Mouse (Mus musculus) neural tube, embryonic 14.5 days (tissue): Measurements from ENCODE around the gene Ren1. TPM values are rescaled to one million over a fixed set of nuclear protein-coding genes. Genes with fewer than 3 reads are reported as not detected.

Experiments
- ATAC-seq: fragments of 200-750 bp; cut with Nextera tagmentation; 2 replicates; pipeline ENCODE4 v1.8.0; 2017; ENCODE audit warnings: low read depth, mild to moderate bottlenecking, moderate TSS enrichment, moderate library complexity
- H3K27ac ChIP-seq: fragments of 300-500 bp; sonication (generic); 2 replicates; pipeline ENCODE4 v1.5.1; 2014; ENCODE audit warnings: low read depth, mild to moderate bottlenecking, control low read depth, low read length, moderate library complexity, mixed read lengths
- H3K27me3 ChIP-seq: fragments of 300-500 bp; sonication (generic); 2 replicates; pipeline ENCODE4 v1.6.1; 2014; ENCODE audit warnings: low read length; ENCODE audit not compliant: control insufficient read depth, insufficient read depth
- H3K36me3 ChIP-seq: fragments of 300-500 bp; sonication (generic); 2 replicates; pipeline ENCODE4 v1.6.1; 2014; ENCODE audit warnings: low read length, mixed read lengths; ENCODE audit not compliant: control insufficient read depth, insufficient read depth
- H3K4me1 ChIP-seq: fragments of 300-500 bp; sonication (generic); 2 replicates; pipeline ENCODE4 v1.6.1; 2014; ENCODE audit warnings: low read length; ENCODE audit not compliant: control insufficient read depth, insufficient read depth
- H3K4me2 ChIP-seq: fragments of 300-500 bp; sonication (generic); 2 replicates; pipeline ENCODE4 v1.6.1; 2014; ENCODE audit warnings: mild to moderate bottlenecking, low read depth, low read length, control low read depth
- H3K4me3 ChIP-seq: fragments of 300-500 bp; sonication (generic); 2 replicates; pipeline ENCODE4 v1.5.1; 2014; ENCODE audit warnings: low read depth, low read length, control low read depth, mixed read lengths
- H3K9ac ChIP-seq: fragments of 300-500 bp; sonication (generic); replicated peaks from 2 replicates; pipeline ENCODE4 v1.6.1; 2014; ENCODE audit warnings: low read depth, mild to moderate bottlenecking, control low read depth, low read length, mixed read lengths
- H3K9me3 ChIP-seq: fragments of 300-500 bp; sonication (generic); 2 replicates; pipeline ENCODE4 v1.6.1; 2016; ENCODE audit warnings: low read length; ENCODE audit not compliant: control insufficient read depth
- WGBS: fragments of 180-500 bp; shearing (Covaris S2); extraction: QIAGEN DNeasy Blood & Tissue Kit; methylation state at CpG from one replicate; pipeline ENCODE4 v1.1.7; 2014; 5-methylcytosine and 5-hydroxymethylcytosine counted together
- polyA plus RNA-seq: library from polyadenylated mRNA; unstranded; fragments of >200 nt; fragmentation: Nextera tagmentation; extraction: Ambion mirVana; gene quantifications from 2 replicates; pipeline ENCODE4 v1.2.1, GENCODE M21; 2014

Gene Ren1
- polyA plus RNA-seq, 1 experiment from 2014 or later: 0.83 TPM

DNA sequence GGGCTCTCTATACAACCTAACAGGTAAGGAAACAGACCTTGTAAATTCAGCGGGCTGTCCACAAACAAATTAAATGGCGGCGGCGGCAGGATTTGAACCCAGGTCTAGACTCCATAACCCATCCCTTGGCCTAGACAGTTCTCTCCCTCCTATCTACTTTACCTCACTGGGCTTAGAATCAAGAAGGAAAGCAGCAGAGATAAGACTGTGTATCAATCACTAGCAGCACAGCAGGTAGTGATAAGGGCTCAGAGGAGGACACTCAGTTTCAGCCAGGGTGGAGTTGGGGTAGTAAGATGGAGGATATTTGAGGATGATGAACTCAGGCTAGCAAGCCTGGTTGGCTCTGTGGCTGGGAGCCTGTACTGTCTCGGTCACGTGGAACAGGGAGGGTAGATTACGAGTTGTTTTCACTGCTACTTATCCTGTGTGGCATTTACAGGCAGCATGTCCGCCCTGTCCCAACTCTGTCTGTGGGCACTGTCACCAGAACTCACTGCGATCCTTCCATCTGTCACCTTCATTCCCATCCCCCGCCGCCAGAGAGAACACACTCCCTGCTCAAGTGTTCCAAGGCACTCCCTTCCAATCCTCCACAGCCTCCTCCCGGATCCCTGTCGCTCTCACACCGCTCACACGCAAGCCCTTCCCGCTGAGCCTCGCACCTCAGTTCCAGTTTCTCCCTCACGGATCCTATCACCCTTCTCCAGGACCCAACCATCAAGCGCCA lies 37.4 kb downstream of the Ren1 start:
- WGBS: 80% methylated on average over 19 of the region's 19 CpGs

GRCm38 (mm10) chr1:133394702-133395101 lies 44.4 kb downstream of the Ren1 start:
- Histone ChIP-seq H3K9me3 (no peaks in the 10 kb centered on the region), H3K4me3 (no peak overlapping the region), H3K36me3 (no peaks in the 10 kb centered on the region), H3K4me1 (peaks cover 14% of the 10 kb centered on the region), H3K4me2 (no peak overlapping the region), H3K9ac (no peak overlapping the region), H3K27me3 (no peaks in the 10 kb centered on the region), H3K27ac (no peak overlapping the region)
- no peak for ATAC-seq
- WGBS: 59% methylated on average over 4 of the region's 4 CpGs

More for the DNA sequence above, 37.4 kb downstream of the Ren1 start:
- no peak for ATAC-seq
- Histone ChIP-seq H3K4me2 (no peak overlapping the region), H3K4me3 (no peak overlapping the region), H3K9me3 (no peaks in the 10 kb centered on the region), H3K27me3 (no peaks in the 10 kb centered on the region), H3K9ac (no peak overlapping the region), H3K4me1 (no peaks in the 10 kb centered on the region), H3K27ac (no peak overlapping the region; the same call in 1 of the 2 replicates), H3K36me3 (no peaks in the 10 kb centered on the region)

DNA sequence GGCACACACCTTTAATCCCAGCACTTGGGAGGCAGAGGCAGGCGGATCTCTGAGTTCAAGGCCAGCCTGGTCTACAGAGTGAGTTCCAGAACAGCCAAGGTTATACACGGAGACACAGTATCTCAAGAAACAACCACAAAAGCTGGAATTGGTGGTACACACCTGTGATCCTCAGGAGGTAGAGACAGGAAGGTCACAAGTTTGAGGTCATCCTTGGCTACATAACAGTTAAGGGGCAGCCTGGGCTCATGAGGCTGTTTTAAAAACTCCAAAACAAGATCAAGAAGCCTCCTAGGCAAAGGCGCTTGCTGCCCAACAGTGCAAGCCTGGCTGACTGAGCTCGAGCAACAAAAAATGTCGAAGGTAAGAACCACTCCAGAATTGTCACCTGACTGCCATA lies 46.4 kb downstream of the Ren1 start:
- Histone ChIP-seq H3K9ac (no peak overlapping the region), H3K9me3 (no peaks in the 10 kb centered on the region), H3K27me3 (no peaks in the 10 kb centered on the region), H3K4me1 (peaks cover 14% of the 10 kb centered on the region), H3K4me2 (no peak overlapping the region), H3K27ac (peak overlapping the region; percentile 96; the same call in 1 of the 2 replicates), H3K4me3 (no peak overlapping the region), H3K36me3 (no peaks in the 10 kb centered on the region)
- WGBS: 87% methylated on average over 5 of the region's 5 CpGs
- ATAC-seq: no peak

DNA sequence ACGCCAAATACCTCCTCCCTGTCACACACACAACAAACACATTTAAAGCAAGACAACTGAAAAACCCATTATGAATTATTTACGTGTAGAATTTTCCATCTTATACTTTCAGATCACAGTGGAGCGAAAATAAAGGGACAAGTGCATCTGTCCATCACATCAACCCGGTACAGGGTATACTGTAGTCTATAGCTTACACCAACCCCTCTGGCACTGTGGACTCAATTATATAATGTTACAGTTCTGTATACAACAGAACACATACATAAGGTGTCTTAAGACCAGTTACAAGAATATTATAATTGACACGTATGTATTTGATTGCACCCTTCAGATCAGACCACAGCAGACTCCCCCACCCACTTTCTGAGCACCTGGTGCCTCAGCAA lies 46.8 kb downstream of the Ren1 start:
- Histone ChIP-seq H3K27me3 (no peaks in the 10 kb centered on the region), H3K9me3 (no peaks in the 10 kb centered on the region), H3K27ac (peak overlapping the region; percentile 96), H3K36me3 (no peaks in the 10 kb centered on the region), H3K9ac (peak overlapping the region; percentile 49), H3K4me1 (peaks cover 14% of the 10 kb centered on the region), H3K4me2 (peak overlapping the region; percentile 30; the same call in 1 of the 2 replicates), H3K4me3 (no peak overlapping the region)
- ATAC-seq: peak; percentile 33; the same call in 1 of the 2 replicates
- 52% methylated on average over 5 of the region's 5 CpGs for WGBS

DNA sequence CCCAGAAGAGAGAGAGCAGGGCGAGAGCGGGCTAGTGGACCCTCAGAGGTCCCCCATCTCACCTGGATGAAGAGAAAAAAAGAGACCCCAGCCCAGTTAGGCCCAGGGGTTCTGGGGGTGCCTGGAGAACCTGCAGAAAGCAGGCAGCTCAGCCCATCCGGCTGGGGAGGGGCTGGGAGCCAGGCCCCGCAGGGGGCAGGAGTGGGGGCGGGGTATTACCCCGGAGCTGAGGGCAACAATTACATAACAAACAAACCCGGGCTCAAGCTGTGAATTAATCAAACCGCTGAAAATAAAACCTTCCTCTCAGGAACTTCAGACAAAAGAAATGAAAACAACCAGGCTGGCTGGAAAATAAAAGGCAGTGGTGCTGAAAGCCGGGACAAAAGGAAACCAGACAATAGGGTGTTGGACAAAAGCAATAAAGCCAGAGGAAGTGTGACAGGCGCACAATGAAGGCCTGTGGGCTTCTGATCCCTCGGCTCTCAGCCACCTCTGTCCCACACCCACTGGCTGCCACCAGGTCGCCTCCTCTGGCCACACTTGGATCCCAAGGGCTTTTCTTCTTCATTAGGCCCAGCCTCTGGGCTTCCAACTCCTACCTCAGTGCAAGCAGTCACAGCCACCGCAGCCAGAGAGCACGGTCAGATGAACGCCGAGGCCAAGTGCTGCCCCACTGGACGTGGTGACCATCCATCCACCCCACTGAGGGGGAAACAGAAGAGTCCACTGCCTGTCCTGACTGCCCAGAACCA lies 47.4 kb downstream of the Ren1 start:
- H3K27ac ChIP-seq: peak overlapping the region; percentile 96
- H3K4me3 ChIP-seq: no peak overlapping the region
- ATAC-seq: peak; percentile 74
- no peaks in the 10 kb centered on the region for H3K36me3 ChIP-seq
- WGBS: 5% methylated on average over 17 of the region's 17 CpGs
- H3K9ac ChIP-seq: peak overlapping the region; percentile 51
- H3K4me1 ChIP-seq: peaks cover 14% of the 10 kb centered on the region
- no peaks in the 10 kb centered on the region for H3K27me3 ChIP-seq
- H3K4me2 ChIP-seq: peak overlapping the region; percentile 30; the same call in 1 of the 2 replicates
- no peaks in the 10 kb centered on the region for H3K9me3 ChIP-seq

DNA sequence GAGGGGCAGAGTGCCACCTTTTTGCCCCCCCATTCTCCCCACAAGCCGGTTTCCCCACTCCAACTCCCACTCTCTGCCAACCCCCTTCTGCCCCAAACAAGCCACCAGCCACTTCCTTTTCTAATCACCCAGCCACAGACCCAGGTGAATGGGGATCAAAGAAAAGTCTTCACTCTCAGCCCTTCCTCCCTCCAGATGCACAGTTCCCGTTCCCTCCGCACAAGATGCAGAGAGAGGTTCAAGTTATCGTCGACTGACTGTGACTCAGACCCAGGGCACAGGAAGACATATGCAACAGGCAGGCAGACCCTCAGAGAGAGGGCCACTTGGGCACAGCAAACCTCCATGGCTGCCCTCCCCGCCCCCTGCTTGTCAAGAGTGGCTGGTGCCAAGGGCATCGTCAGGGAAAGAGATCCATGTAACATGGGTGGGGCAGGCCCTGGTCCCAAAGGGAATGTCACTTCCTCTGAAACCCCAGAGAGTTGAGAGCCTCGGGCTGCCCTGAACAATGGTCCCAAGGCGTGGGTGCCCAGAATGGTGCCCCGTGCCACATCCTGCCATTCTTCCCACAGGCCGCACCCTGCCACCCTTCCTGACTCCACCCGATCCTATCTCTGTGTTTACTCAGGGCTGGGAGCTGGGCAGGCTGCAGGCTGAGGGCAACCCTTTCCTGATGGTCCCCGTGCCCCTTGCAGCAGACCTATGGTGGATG lies 49.9 kb downstream of the Ren1 start:
- no peaks in the 10 kb centered on the region for H3K9me3 ChIP-seq
- no peaks in the 10 kb centered on the region for H3K36me3 ChIP-seq
- no peak overlapping the region for H3K27ac ChIP-seq
- H3K4me3 ChIP-seq: no peak overlapping the region
- peaks cover 14% of the 10 kb centered on the region for H3K4me1 ChIP-seq
- no peak for ATAC-seq
- no peak overlapping the region for H3K9ac ChIP-seq
- H3K4me2 ChIP-seq: no peak overlapping the region
- WGBS: 86% methylated on average over 13 of the region's 13 CpGs
- H3K27me3 ChIP-seq: no peaks in the 10 kb centered on the region

- ATAC-seq: no peak
- H3K36me3 ChIP-seq: no peaks in the 10 kb centered on the region
- no peak overlapping the region for H3K4me2 ChIP-seq
- no peaks in the 10 kb centered on the region for H3K4me1 ChIP-seq
- no peak overlapping the region for H3K9ac ChIP-seq
- H3K27me3 ChIP-seq: no peaks in the 10 kb centered on the region
- no peaks in the 10 kb centered on the region for H3K9me3 ChIP-seq
- no peak overlapping the region for H3K27ac ChIP-seq
- 91% methylated on average over 4 of the region's 4 CpGs for WGBS
- no peak overlapping the region for H3K4me3 ChIP-seq
Observed at GRCm38 (mm10) chr1:133404005-133404404, 53.7 kb downstream of the Ren1 start.

DNA sequence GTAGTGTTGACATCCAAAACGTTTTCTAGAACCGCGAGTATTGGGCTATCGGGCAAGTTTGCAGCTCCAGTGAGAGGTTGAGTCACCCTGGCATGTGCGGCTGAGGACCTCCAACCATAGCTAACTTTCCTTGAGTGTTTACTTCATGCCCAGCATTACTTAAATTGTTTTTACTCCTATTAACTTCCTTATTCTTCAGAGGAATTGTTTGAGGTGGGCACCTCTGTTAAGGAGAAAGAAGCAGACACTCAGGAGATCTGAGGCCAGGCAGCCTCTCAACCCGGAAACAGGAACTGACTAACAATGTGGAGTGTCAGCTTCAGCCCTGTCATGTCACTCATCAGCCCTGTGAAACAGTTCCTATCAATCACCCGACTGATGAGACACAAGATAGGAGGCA lies 56.3 kb downstream of the Ren1 start:
- 88% methylated on average over 7 of the region's 7 CpGs for WGBS
- no peak overlapping the region for H3K4me3 ChIP-seq
- no peaks in the 10 kb centered on the region for H3K9me3 ChIP-seq
- H3K36me3 ChIP-seq: no peaks in the 10 kb centered on the region
- H3K4me2 ChIP-seq: no peak overlapping the region
- H3K27ac ChIP-seq: no peak overlapping the region
- H3K4me1 ChIP-seq: no peaks in the 10 kb centered on the region; the same call in 1 of the 2 replicates
- H3K27me3 ChIP-seq: no peaks in the 10 kb centered on the region
- H3K9ac ChIP-seq: no peak overlapping the region
- ATAC-seq: no peak
